Mouse (Mus musculus): Measurements from ENCODE around the gene Gm11096. TPM values are rescaled to one million over a fixed set of nuclear protein-coding genes. Genes with fewer than 3 reads are reported as not detected.

Gene Gm11096
- polyA plus RNA-seq, 1 experiment from 2014 or later: not detected

DNA sequence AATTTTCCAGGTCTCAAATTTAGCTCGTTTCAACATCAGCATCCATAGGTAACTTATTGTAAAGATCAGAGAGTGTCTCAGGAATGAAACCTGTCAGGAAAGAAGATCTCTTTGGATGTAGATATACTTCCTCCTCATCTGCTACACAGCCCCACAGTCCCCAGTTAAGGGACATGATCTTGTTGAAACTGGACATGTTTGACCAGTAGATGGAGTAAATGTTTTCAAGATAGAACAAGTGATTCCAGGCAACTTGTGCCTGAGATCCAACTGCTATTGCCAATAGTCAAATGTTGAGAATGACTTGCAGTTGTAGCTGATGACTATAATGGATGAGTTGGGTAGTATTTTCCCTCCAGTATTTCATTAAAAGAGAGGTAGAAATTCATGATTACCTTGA is 35.9 kb downstream of the Gm11096 start:
- no peak overlapping the region for H3K27ac ChIP-seq (ENCODE audit: low read length)
- H3K9ac ChIP-seq (replicated peaks; ENCODE audit: low read length): no peak overlapping the region
- H3K27me3 ChIP-seq (ENCODE audit: insufficient read depth, low read length): no peaks in the 10 kb centered on the region
- no peak overlapping the region for H3K4me3 ChIP-seq (ENCODE audit: low read length)
- no peak overlapping the region for H3K4me2 ChIP-seq (replicated peaks; ENCODE audit: low read depth, low read length)
- WGBS: 67% methylated on average over 1 of the region's 1 CpGs
- peaks cover 10% of the 10 kb centered on the region for H3K4me1 ChIP-seq (ENCODE audit: insufficient read depth, low read length)
- H3K36me3 ChIP-seq (ENCODE audit: insufficient read depth, low read length): no peaks in the 10 kb centered on the region
- ATAC-seq (ENCODE audit: low FRiP score, low TSS enrichment): no peak
- no peaks in the 10 kb centered on the region for H3K9me3 ChIP-seq (ENCODE audit: low read length)

DNA sequence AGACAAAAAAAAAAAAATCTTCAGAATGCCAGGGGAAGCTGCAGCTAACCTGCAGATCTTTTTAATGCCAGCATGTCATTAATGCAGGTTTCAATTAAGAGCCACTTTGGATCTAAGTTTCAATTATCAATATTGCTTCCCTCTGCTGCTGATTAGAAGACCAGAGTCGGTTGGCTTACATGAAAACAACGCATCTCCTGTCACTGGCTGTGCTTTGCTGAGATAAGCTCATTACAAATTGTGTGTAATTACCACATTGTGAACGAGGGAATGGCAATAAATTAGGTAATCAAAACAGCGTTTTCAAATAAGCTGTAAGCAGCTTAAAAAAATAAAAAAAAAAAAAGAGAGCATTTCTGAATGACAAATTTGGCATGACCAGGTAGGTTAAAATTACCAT is 38.2 kb downstream of the Gm11096 start:
- Histone ChIP-seq H3K4me1 (ENCODE audit: insufficient read depth, low read length) (peaks cover 10% of the 10 kb centered on the region), H3K27me3 (ENCODE audit: insufficient read depth, low read length) (no peaks in the 10 kb centered on the region), H3K4me2 (replicated peaks; ENCODE audit: low read depth, low read length) (no peak overlapping the region), H3K9ac (replicated peaks; ENCODE audit: low read length) (no peak overlapping the region), H3K9me3 (ENCODE audit: low read length) (no peaks in the 10 kb centered on the region), H3K36me3 (ENCODE audit: insufficient read depth, low read length) (no peaks in the 10 kb centered on the region), H3K27ac (ENCODE audit: low read length) (peak overlapping the region; percentile 58; the same call in 1 of the 2 replicates), H3K4me3 (ENCODE audit: low read length) (no peak overlapping the region)
- 36% methylated on average over 4 of the region's 4 CpGs for WGBS
- ATAC-seq (ENCODE audit: low FRiP score, low TSS enrichment): no peak

DNA sequence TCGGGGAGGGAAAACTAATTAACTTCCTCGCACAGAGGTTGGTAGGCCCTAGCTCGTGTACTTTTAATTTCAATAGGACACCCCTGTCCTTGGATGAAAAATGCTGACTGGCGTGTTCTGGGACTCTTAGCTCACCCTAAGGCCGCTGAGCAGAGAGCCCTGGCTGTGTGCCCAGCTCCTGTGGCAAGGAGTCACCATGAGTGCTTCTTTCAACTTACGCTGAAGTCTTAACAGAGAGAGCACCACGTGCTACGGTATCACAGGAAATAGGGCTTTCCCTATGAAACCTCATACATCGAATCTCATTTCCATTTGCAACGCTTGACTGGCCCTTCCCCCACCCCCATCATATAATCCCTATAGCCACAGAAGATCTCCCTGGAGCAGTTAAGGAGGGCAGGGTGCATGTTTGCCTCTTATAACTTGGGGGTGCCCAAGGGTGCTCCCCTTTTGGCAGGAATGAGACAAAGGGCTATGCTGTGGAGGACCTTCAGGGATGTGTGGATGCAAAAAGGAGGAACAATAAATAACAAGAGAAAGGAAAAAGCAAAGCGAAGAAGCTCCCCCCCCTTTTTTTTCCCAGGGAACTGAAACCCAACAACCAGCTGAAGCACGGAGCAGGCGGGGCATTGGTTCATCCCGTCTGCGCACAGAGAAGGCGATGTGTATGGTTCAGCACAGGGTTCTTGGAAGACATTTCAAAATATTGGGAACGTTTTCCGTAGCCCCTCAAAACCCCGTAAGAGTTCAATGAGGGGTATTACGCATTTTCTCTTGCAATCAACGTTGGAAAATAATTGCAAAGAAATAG is 39.0 kb downstream of the Gm11096 start:
- peak; percentile 96 for ATAC-seq (ENCODE audit: low FRiP score, low TSS enrichment)
- H3K27ac ChIP-seq (ENCODE audit: low read length): peak overlapping the region; percentile 58
- H3K4me2 ChIP-seq (replicated peaks; ENCODE audit: low read depth, low read length): peak overlapping the region; percentile 27; the same call in 1 of the 2 replicates

DNA sequence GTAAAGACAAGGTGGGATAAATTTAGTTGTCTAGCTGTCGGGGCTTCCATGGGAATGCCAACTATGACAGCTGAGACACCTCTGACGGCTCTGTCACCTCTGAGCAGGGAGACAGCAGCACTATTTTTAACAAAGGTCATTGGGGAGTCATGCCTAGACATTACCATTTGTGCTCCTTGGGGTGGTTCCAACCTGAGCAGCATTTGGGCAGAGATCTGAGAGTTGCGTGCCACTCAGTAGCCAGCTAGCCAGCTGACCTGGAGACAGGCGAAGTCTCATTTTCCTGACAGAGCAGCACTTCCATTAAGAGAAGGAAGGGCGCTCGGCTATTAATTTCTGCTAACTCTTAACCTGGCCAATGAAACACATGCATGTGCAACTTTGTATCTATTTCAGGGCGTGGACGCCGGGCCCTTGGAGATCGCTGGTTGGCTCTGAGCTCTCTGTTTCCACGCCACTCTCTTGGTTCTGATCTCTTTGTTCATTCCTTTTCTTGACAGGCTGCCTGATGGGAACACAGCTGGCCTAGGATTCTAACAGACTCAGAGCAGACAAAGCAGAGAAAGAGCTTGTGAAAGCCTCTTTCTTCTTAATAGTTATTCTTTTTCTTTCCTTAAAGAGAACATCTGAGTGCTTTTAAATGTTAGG is 40.4 kb downstream of the Gm11096 start:
- WGBS: 84% methylated on average over 11 of the region's 11 CpGs
- H3K4me1 ChIP-seq (ENCODE audit: insufficient read depth, low read length): peaks cover 10% of the 10 kb centered on the region
- ATAC-seq (ENCODE audit: low FRiP score, low TSS enrichment): no peak

More for the DNA sequence above, 39.0 kb downstream of the Gm11096 start:
- Histone ChIP-seq H3K27me3 (ENCODE audit: insufficient read depth, low read length) (no peaks in the 10 kb centered on the region), H3K4me1 (ENCODE audit: insufficient read depth, low read length) (peaks cover 10% of the 10 kb centered on the region), H3K4me3 (ENCODE audit: low read length) (no peak overlapping the region), H3K36me3 (ENCODE audit: insufficient read depth, low read length) (no peaks in the 10 kb centered on the region), H3K9me3 (ENCODE audit: low read length) (no peaks in the 10 kb centered on the region), H3K9ac (replicated peaks; ENCODE audit: low read length) (no peak overlapping the region)
- 51% methylated on average over 21 of the region's 21 CpGs for WGBS

DNA sequence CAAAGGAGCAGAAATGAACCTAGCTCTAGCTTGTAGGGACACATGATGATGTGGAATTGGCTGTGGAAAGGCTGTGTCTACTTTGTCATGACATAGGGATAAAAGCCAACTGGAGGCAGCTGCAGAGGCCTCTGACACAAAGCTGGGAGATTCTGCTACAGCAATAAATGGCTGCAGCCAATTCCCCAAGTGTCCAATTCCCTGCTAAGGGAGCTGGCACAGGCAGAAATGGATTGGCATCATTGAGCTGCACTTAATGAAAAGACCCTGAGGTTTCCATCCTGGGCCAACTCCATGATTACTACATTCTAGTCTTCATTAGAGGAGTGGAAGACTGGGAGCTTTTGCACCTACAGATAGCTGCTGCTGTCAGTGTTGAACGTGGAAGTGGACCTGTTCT is 44.8 kb downstream of the Gm11096 start:
- no peaks in the 10 kb centered on the region for H3K27me3 ChIP-seq (ENCODE audit: insufficient read depth, low read length)
- no peak overlapping the region for H3K27ac ChIP-seq (ENCODE audit: low read length)
- H3K4me2 ChIP-seq (replicated peaks; ENCODE audit: low read depth, low read length): no peak overlapping the region
- no peak overlapping the region for H3K9ac ChIP-seq (replicated peaks; ENCODE audit: low read length)
- H3K36me3 ChIP-seq (ENCODE audit: insufficient read depth, low read length): no peaks in the 10 kb centered on the region
- WGBS: 87% methylated on average over 1 of the region's 1 CpGs
- H3K4me3 ChIP-seq (ENCODE audit: low read length): no peak overlapping the region
- no peaks in the 10 kb centered on the region for H3K4me1 ChIP-seq (ENCODE audit: insufficient read depth, low read length)
- H3K9me3 ChIP-seq (ENCODE audit: low read length): no peaks in the 10 kb centered on the region
- ATAC-seq (ENCODE audit: low FRiP score, low TSS enrichment): no peak

More for the DNA sequence above, 40.4 kb downstream of the Gm11096 start:
- Histone ChIP-seq H3K27me3 (ENCODE audit: insufficient read depth, low read length) (no peaks in the 10 kb centered on the region), H3K36me3 (ENCODE audit: insufficient read depth, low read length) (no peaks in the 10 kb centered on the region), H3K9ac (replicated peaks; ENCODE audit: low read length) (no peak overlapping the region), H3K9me3 (ENCODE audit: low read length) (no peaks in the 10 kb centered on the region), H3K27ac (ENCODE audit: low read length) (no peak overlapping the region), H3K4me2 (replicated peaks; ENCODE audit: low read depth, low read length) (no peak overlapping the region), H3K4me3 (ENCODE audit: low read length) (no peak overlapping the region)
